Mouse (Mus musculus) cerebellum, postnatal 36 days (tissue): Measurements from ENCODE around the gene P3h3.
"Not testable (repeated sequence)": the region's sequence is repeated elsewhere in the genome, so short reads cannot be mapped to it uniquely, and the experiment has no call there.

Experiments used
- DNase-seq, 2 experiments: peaks; one replicate each; pipeline ENCODE4 v3.0.0; 2021 to 2022; ENCODE audit warnings: mixed read lengths in 2 of 2

The P3h3 gene

DNA sequence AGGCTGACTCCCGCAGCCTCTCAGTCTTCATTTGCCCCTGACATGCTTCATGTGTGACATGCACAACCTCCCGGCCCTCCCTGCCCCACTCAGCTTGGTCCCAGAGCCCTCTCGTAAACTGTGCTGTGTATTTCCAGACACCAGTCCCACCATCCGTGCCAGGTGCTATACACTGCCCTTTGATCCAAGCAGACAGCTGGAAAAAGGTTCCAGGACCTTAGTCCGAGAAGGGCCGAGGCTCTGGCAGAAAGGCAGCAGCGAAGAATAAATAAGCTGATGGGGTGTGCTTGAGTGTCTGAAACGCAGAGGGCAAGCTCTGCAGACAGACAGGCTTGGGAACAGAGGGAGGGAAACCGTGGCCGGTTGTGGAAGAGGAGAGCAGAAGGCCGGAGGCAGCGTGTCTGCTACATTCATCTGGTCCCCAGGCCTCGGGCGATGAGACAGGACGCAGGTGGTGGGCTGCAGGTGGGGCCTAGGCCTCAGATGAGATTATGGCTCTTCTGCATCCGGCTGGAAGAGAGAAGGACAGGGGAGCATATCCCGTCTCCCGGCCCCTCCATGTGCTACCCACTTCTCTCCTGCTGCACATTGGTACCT is 8.3 kb upstream of the P3h3 start:
- no peak for DNase-seq

DNA sequence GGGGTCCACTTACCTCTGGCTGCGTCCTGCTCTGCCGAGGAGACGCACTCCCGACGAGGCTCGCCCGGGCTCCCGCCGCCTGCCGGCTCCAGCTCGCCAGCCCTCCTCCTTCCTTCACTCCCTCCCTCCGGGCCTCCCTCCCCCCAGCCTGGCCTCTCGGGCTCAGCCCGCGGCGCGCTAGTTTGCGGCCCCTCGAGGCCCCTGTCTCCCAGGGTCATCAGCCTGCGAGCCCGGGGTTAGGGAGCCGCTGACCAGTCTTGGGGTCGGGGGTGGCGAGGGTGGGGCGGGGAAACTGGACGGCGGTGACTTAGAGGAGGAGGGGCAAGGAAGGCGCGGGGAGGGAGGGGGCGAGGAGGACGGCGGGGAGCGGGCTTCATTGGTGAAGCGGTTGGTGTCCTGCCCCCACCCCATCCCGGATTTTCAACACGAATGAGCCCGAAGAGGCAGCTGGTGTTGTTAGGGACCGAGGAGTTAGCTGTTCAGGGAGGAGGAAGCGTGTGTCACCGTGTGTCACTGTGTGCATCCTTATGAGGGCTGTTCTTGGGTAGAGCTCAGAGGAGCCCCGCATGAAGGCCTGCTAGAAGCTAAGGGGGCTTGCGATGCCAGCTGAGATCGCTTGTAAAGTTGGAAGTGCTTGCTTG is 6.2 kb upstream of the P3h3 start, which contains the start of gene Gpr162:
TSS of gene Gpr162 (minus strand) at position 326 of the 641 bp plus-strand sequence.
- DNase-seq, result peak; percentile 64 to 77

DNA sequence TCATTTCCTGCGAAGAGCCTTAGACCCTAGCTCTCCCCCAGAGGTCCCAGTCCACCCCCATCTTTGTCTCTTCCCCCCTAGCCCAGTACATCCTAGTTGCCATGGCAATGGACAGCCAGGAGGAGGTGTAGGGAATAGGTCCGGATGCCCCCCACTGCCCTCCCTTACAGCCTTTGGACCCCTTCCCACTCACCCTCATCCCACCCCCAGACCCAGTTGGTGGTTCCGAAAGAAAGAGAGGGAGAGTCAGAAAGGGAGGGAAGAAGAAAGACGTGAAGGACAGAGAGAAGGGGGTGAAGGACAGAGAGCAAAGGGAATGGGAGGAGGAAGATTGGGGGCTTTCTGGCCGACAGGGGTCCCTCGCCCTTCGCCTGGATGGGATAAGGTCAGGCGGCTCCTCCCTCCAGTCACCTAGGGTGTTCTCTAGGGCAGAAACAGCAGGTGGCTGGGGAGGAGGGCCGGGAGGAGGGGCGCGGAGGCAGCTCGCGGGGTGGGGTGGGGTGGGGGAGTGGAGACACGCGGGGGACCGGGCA is 5.6 kb upstream of the P3h3 start:
- peak; percentile 29 to 35 for DNase-seq

DNA sequence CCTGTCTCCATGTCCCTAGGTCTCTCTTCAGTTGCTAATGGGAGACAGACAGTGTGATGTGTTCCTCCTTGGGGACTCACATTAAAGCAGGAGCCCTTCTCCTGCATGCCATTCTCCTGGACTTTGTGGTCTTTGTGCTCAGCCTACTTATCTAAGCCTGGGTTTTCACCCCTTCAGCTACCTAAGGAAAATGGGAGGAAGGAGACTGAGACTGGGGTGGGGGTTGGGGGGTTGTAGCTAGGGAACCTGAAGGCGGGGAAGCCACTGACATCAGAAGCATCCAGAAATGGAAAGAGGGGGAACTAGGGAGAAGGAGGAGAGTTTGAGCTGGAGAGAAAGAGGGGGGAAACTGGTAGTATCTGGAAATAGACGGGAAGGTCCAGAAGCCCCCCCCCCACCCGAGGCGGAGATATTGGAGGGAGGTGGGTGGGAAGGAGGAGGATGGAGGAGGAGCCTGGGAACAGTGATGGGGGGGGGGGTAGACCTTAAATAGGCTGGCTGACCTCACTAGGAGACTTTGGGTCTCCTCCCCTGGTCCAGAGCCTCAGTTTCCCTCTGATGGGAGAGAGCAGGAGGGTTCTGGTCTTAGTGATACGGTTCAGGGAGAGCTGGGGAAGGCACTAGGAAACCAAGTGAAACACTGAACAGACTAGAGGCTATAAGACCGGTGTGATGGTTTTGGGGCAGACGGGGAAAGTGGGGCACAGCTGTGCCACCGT is 5.0 kb upstream of the P3h3 start:
- DNase-seq, result no peak

DNA sequence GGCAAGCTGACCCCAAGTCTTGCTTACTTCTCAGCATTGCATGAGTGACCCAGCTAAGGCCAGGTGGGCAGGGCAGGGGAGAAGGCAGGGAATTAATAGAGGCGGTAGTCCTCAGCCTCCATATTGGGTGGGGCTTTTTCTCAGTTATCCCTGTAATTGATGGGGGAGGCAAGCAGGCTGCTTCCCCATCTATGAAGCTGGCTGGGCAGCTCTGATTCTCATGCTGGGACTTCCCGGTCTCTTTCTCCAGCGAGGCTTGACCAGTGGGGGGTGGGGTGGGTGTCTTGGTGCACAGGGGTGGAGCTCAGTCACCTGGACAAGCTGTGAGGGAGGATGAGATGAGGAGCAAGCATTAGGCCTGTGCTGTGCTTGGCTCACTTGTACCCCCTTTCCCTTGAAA is 4.2 kb upstream of the P3h3 start:
- DNase-seq, result peak in 1 of 2 experiments; percentile 32

DNA sequence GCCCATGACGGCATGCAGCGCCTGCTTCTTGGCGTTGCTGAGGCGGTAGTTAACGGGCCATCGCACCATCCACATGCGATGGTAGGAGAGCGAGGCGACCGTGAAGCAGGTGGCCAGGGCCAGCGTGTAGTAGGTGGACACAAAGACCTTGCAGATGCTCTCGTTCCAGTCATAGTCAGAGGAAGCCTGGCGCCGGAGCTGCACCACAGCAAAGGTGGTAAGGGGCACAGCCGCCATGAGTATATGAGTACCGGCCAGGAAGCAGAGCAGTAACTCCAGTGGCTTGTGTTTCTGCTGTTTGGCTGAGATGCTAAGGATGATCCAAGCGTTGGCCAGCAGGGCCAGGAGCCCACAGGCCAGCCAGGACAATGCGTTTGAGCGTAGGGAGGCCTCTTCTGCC is 3.7 kb upstream of the P3h3 start:
- DNase-seq, result peak; percentile 39 to 49

DNA sequence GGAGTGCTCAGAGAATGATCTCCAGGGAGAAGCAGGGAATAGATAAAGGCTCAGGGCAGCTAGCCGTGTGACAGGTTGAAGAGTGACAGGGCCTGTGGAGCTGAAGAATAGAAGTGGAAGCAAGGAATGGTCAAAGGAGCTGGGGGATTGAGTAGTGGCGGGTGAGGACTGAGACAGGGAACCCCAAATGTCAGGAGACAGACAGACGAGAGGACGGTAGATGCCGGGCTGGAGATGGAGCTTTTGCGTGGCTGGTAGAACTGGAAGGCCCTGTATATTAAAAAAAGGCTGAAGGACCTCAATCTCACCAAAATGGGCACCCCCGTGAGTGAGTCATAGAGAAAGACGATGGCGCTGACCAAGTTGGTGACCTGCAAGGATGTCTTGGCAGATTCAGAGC is 3.0 kb upstream of the P3h3 start:
- no peak for DNase-seq

DNA sequence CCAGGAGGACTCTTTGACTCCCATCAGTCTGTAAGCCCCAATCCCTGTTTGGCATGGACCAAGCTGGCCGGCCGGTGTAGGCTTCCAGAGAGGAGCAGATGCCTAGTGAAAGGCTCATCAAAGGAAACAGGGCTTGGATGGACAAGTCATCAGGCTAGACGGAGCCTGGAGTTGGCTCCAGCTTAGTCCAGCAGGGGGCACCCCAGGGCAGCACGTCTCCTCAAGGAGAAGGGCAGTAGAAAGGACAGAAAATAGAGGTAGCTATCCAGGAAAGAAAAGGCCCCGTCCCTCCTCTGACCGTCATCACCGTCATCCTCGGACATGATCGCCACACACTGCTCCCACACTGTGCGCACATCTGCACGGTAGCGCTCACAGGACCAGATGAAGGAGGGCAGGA is 2.2 kb upstream of the P3h3 start:
- peak; percentile 94 to 96 for DNase-seq

DNA sequence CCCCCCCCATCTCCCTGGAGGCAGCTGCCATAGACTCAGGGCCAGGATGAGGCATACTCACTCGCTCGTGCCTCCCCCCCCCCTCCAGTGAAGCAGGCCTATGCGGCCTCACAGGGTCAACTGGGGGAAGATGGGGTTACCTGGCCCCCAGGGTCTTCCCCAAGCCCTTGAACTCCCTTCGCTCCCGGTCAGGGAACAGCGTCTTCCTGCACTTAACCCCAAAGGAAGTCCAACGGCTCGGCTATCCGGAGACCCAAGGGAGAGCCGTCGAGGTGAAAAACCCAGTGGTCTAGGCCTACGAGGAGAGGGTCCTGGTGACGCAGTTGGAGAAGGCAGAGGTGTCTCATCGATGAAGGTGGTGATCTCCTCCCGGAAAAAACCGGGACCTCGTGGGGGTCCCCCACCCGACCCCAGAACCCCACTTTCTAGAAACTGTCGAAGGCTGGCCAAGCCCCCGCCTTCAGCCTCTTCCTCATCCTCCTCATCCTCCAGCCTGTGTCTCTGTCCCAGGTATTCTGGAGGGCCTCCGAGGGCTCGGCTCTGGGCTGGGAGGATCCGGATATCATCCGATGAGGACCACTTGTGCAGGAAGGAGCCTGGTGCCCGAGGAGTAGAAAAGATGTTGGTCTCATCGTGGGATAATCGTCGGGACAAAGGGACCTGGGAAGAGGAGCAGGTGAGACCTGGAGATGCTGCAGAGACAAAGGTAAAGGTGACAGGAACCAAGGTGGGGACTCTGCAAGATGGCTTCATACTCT is 1.2 kb upstream of the P3h3 start:
- no peak for DNase-seq

DNA sequence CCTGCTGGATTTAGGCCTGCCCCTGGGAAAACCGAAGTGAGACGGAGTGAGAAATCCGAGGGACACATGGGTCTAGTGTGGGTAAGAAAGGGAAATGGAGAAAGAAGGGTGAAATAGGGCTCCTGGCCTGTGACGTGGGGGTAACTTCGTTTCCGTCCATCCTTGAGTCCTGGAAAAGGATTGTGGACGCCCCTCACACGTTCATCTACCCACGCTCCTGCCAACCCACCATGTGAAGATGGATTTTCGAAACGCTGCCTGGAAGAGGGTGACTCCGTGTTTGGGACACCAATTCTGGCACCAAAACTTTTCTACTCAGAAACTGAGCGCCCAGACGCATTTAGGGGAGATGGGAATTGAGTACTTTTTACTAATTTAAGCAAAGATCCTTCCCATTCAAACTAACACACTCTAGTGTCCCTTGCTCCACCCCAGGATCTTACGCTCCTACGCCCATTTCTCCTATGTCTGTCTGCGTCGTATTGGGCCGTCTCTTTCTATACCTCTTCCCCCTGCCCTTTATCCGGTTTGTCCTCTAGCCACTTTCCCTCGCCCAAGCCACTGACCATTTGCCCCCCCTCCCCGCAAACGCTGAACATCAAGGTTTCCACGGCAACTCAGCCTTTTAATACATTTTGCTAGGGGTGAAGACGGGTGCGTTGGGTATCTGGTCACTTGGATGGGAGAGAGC is 433 bp upstream of the P3h3 start:
- DNase-seq, result no peak

DNA sequence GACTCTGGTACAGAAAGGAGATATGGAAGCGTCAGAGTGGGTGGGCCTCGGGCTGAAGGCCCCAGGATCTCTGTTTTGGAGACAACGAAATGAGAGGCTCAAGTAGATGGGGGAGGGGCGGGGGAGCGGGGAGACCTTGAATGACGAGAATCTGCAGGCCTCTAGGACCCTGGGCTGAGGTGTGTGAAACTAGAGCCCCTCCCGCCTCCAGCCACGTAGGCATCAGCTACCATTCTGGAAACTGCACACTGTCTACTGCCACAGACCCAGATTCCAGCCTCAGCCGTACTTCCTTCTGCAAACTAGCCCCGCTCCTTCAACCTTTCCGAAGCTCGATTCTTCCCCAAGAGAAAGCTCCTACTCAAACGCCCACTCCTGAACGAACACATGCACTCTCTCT is 1.2 kb downstream of the P3h3 start:
- DNase-seq, result peak; percentile 47

DNA sequence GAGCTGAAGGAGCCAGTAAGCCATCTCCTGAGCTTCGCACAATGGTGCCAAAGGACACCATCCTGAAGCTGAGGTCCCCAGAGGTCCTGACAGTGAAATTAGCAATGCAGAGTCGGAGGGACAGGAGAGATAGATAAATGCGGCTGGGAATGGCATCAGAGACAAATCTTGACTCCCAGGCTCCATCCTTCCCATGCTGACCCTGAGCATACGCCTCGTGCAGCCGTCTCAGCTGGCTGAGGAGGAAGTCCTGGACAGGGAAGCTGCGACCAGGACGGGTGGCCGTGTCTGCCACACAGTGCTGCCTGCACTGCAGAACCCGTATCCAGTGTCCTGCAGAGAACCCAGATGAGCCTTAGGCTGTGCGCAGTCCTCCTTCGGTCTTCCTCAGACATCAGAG is 2.9 kb downstream of the P3h3 start:
- no peak for DNase-seq

DNA sequence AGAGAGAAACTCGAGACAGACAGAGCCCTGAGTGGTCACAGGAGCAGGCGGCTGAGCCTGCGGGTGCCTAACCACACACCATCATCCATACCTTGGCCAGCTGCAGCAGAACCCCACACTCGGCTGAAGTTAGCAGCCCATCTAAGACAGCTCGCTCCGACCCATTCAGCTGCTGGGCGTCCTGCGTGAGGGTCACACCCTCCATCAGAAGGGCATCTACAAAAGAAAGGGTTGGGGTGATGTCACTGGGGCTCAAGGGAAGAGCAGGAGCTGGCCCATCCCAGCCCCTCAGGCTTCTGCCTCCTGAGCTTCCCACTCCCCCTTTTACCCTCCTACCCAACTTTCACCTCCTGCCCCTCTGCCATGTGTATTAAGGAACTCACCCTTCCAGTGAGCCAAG is 7.0 kb downstream of the P3h3 start:
- DNase-seq, result no peak

DNA sequence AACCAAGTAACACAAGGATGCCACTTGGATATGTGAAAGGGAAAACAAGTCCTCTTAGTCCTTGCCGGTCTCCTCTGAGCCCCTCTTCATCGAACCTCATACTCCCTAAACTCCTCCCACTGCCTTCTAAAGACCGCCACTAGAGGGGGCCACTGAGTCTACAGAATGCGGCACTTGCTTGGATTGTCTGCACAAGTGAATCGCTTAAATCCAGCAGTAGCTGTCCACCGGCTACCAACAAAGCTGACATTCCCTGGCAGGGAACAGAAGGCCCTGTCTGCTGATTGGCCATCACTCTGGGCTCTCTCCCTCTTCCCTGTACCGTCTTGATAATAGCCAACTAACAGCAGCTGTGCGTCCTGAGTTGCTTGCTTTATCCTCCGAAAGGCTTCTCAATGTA is 10.2 kb downstream of the P3h3 start:
- DNase-seq, result peak; percentile 93 to 97

DNA sequence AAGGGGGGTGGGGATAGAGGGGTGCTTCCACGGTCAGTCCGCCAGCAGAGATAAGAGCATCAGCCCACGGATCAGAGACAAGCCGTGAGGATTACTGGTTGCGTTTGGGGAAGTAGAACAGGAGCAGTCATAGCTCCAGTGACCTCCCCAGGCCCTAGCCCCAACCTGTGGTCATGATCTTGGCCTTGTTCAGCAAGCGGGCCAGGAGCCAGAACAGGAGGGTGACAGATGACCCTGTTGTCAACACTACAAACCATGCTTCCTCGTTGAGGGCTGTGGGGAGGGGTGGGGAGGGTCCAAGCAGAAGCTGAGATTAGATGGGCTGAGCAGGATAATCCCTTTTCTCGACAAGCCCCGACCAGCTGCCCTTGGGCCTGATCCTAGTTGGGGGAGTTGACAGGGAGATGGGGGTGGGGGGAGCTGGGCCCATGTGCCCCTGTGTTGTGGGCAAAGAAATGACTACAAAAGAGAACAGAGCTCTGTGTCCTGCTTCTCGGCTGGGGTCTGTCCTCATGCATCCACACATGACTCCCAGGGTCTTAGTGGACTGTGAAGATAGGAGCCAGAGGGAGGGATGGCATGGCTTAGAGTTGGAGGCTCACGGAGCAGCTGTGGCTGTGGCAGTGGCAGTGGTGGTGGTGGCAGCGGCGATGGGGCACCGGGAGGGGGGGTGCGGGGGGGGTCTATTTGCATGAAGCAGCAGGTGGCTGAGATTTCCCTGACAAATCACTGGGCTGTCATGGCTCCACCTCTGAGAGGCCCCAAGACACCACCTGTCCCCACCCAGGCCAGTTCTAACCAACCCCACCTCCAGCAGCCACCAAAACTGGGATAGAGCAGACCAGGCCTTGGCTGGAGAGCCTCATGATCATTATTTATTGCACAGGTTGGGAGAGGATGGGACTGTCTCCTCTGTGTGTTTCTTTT is 17.0 kb downstream of the P3h3 start, which contains the start of gene Gnb3:
TSS of gene Gnb3 (minus strand) at position 35 of the 927 bp plus-strand sequence.
- no peak for DNase-seq

DNA sequence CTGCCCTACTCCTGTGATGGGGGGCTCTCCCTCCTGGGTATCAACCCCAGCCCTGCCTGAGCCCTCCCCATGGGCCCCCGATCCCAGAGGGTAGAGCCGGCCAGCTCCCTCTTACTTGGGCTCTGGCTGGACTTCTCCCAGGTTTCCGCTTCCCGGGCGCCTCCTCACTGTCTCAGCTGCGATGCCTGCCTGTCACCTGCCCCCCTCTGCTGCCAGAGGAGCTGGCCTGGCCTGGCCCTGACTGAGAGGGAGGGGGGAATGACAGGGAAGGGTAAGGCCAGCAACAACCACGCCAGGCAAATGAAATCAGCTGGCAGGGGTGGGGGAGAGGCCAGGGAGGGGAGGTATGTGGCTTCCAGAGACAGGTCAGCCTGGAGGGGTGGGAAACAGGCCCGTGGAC is 17.7 kb downstream of the P3h3 start:
- peak in 1 of 2 experiments; percentile 26 for DNase-seq

DNA sequence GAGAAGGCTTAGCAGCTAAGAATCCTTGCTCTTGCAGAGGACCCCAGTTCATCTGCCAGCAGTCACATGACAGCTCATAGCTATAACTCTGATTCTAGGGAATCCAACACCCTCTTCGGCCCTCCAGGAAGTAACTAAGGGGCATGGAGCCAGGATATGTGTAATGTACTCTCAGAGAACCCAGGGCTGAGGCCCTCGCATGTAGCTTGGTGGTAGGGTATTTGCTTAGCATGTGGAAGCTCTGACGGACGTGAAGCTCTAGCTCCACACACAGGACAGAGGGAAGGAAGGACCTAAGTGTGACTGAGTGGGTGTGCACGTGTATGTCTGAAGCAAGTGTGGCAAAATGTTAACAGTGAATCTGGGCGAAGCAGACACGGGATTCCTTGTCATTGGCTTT is 21.1 kb downstream of the P3h3 start:
- DNase-seq, result no peak

DNA sequence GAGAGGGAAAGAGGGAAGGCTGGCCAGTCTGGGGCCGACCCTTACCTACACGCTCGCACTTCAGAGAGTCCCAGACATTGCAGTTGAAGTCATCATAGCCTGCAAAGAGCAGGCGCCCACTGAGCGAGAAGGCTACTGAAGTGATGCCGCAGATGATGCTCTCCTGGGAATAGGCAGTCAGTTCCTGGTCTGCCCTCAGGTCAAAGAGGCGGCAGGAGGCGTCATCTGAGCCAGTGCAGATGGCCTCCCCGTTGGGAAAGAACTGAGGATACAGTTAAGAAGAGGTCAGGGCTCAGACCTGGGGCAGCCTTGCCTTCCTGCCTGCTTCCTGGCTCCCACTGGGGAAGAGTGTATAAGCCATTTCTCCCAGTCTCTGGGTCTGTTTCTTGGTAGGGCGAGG is 22.0 kb downstream of the P3h3 start:
- no peak for DNase-seq

DNA sequence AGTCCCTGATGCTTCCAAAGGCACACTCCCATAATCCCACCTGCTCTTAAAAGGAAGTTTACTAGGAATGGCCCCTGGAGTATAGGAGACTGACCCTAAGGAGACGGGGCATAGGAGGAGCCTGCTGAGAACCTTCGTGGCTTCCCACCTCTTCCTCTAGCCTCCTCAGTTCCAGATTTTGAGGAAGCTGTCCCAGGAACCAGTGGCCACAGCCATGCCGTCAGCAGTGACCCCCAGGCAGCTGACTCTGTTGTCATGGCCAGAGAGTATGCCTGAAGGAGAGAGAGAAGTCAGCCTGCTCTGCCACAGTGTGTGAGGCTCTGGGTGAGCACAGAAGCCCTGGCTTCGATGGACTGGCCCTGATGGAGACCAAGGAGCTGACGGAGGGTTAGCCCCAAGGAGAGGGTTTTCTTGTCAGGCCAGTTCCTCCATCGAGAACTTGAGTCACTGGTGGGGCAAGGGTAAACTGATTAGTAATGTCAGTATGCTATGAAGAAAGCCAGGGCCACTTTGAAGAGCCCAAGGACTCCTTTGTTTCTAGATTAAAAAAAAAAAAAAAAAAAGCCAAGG is 23.0 kb downstream of the P3h3 start:
- no peak for DNase-seq

DNA sequence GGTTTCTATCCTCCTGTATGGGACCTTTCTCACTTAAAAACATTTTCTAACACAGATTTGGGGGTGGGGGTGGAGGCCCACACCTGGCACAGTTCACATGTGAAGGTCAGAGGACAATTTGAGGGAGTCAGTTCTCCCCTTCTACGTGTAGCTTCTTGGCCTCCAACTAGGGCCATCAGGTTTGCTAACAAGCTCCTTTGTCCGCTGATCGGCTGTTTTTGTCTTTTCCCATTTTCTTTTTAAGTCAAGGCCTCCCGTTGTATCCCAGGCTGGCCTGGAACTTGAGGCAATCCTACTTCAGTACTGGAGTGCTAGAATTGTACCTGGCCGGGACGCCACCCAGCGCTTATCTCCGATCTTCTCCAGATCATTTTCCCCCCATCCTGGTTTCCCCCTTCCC is 25.9 kb downstream of the P3h3 start:
- DNase-seq, result no peak

DNA sequence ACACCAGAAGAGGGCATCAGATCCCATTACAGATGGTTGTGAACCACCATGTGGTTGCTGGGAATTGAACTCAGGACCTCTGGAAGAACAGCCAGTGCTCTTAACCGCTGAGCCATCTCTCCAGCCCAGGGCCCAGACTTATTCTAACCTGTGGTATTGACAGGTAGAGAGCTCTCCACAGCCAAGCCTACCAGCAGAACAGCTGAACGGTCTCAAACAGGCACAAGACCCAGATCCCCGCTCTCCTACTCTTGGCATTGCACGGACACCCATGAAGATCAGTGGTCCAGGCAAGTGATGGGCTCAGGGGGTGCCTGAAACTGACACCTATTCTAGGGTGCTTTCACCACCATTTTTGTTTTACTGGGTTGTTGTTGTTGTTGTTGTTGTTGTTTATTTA is 26.4 kb downstream of the P3h3 start:
- not testable (repeated sequence) for DNase-seq
